Mouse (Mus musculus) lung, postnatal 0 days (tissue): Measurements from ENCODE around the gene Inpp5f. TPM values are rescaled to one million over a fixed set of nuclear protein-coding genes. Genes with fewer than 3 reads are reported as not detected.
A peak's percentile ranks its signal among the peaks of the same experiment; 100 is the strongest.
"Not testable (repeated sequence)": the region's sequence is repeated elsewhere in the genome, so short reads cannot be mapped to it uniquely, and the experiment has no call there.

Source experiments
- ATAC-seq: fragments of 200-750 bp; cut with Nextera tagmentation; 2 replicates; pipeline ENCODE4 v1.8.0; 2017; ENCODE audit warnings: moderate library complexity
- DNase-seq: peaks from one replicate; pipeline ENCODE4 v3.0.0-alpha.2; 2016; ENCODE audit warnings: low spot score
- H3K27ac ChIP-seq: fragments of 300-500 bp; sonication (generic); 2 replicates; pipeline ENCODE4 v1.5.1; 2014; ENCODE audit warnings: antibody characterized with exemption, mild to moderate bottlenecking, low read length, mixed read lengths
- H3K27me3 ChIP-seq: fragments of 300-500 bp; sonication (generic); replicated peaks from 2 replicates; pipeline ENCODE4 v1.6.1; 2014; ENCODE audit warnings: low read length, mixed read lengths; ENCODE audit not compliant: insufficient read depth
- H3K36me3 ChIP-seq: fragments of 300-500 bp; sonication (generic); 2 replicates; pipeline ENCODE4 v1.6.1; 2014; ENCODE audit warnings: low read length, mixed read lengths; ENCODE audit not compliant: insufficient read depth
- H3K4me1 ChIP-seq: fragments of 300-500 bp; sonication (generic); 2 replicates; pipeline ENCODE4 v1.6.1; 2014; ENCODE audit warnings: antibody characterized with exemption, low read depth, low read length, mixed read lengths; ENCODE audit not compliant: insufficient read depth
- H3K4me2 ChIP-seq: fragments of 300-500 bp; sonication (generic); replicated peaks from 2 replicates; pipeline ENCODE4 v1.6.1; 2014; ENCODE audit warnings: low read depth, mild to moderate bottlenecking, low read length, moderate library complexity, mixed read lengths
- H3K4me3 ChIP-seq: fragments of 300-500 bp; sonication (generic); 2 replicates; pipeline ENCODE4 v1.5.1; 2014; ENCODE audit warnings: low read depth, low read length
- H3K9ac ChIP-seq: fragments of 300-500 bp; sonication (generic); replicated peaks from 2 replicates; pipeline ENCODE4 v1.6.1; 2014; ENCODE audit warnings: low read depth, mild to moderate bottlenecking
- H3K9me3 ChIP-seq: fragments of 300-500 bp; sonication (generic); 2 replicates; pipeline ENCODE4 v1.6.1; 2016; ENCODE audit warnings: low read length, mixed read lengths
- CTCF ChIP-seq: IDR thresholded peaks from 2 replicates; pipeline ENCODE4 v1.5.1; 2016; ENCODE audit warnings: antibody characterized with exemption, mild to moderate bottlenecking
- EP300 ChIP-seq: IDR thresholded peaks from 2 replicates; pipeline ENCODE4 v1.6.1; 2016; ENCODE audit warnings: antibody characterized with exemption, mild to moderate bottlenecking, control low read depth
- WGBS: fragments of 180-500 bp; shearing (Covaris S2); extraction: QIAGEN DNeasy Blood & Tissue Kit; methylation state at CpG from one replicate; pipeline ENCODE4 v1.1.7; 2014; 5-methylcytosine and 5-hydroxymethylcytosine counted together
- polyA plus RNA-seq: library from polyadenylated mRNA; unstranded; fragments of >200 nt; fragmentation: Nextera tagmentation; extraction: Ambion mirVana; gene quantifications from 2 replicates; pipeline ENCODE4 v1.2.1, GENCODE M21; 2015

Gene Inpp5f
- polyA plus RNA-seq, 1 experiment from 2014 or later, result 10.7 TPM

DNA sequence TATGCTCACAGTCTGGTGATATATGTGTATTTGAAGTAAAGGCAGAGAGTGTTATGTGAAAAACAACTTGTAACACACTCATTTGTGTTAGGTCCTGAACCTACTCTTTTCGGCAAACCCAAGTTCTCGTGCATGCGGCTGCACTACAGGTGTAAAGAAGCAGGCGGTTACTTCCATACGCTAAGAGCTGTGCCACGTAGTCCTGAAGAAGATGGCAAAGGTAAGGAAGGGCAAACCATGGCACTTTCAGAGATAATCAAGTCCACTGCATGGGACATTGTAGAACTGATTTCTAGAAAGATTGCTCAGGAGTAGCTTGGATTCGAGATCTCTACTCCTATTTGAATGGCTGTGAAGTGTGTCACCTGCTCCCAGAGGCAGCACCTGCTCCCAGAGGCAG is 81.0 kb downstream of the Inpp5f start:
- H3K4me1 ChIP-seq, result no peaks in the 10 kb centered on the region
- H3K27me3 ChIP-seq, result no peaks in the 10 kb centered on the region
- H3K9ac ChIP-seq, result no peak overlapping the region
- no peak overlapping the region for H3K27ac ChIP-seq
- no peak for DNase-seq
- no peak overlapping the region for H3K4me2 ChIP-seq
- no peaks in the 10 kb centered on the region; the same call in 1 of the 2 replicates for H3K9me3 ChIP-seq
- TF ChIP-seq EP300 (no peak), CTCF (no peak)
- peaks cover 13% of the 10 kb centered on the region; the same call in 1 of the 2 replicates for H3K36me3 ChIP-seq
- H3K4me3 ChIP-seq, result no peak overlapping the region
- no peak for ATAC-seq
- WGBS, result 86% methylated on average over 7 of the region's 7 CpGs

DNA sequence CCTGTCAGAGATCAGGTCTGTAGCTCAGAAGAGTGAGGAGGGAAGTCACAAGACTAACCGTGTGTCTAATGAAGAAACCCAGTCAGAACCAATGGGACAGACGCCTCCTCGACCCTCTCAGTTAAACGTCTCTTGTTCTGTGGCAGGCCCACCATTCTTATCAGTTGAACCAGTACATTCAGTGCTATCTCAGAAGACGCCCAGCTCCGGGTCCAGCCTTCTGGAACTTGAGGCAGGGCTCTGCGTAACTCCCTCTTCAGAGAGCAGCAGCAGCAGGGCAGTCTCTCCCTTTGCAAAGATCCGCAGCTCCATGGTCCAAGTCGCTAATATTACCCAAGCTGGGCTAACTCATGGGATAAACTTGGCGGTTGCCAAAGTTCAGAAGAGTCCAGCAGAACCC is 83.7 kb downstream of the Inpp5f start:
- no peaks in the 10 kb centered on the region for H3K4me1 ChIP-seq
- H3K36me3 ChIP-seq, result peaks cover 24% of the 10 kb centered on the region; the same call in 1 of the 2 replicates
- H3K9ac ChIP-seq, result no peak overlapping the region
- DNase-seq (no peak), ATAC-seq (no peak)
- H3K27ac ChIP-seq, result no peak overlapping the region
- no peak overlapping the region for H3K4me3 ChIP-seq
- H3K4me2 ChIP-seq, result no peak overlapping the region
- TF ChIP-seq CTCF (no peak), EP300 (no peak)
- H3K27me3 ChIP-seq, result no peaks in the 10 kb centered on the region
- 84% methylated on average over 10 of the region's 10 CpGs for WGBS
- H3K9me3 ChIP-seq, result no peaks in the 10 kb centered on the region

DNA sequence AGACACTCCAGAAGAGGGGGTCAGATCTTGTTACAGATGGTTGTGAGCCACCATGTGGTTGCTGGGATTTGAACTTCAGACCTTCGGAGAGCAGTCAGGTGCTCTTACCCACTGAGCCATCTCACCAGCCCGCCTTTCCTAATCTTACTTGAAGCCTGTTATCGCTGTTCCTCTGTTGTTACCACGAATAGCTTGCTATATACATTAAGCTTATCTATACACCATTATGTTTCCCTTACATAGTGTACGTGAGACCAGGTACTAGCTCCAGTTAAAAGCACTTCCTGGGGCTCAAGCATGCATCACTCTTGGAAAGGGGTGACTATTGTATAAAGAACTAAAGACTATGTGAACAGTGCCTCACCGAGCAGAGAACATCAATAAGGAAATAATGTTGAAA is 88.8 kb downstream of the Inpp5f start:
- H3K36me3 ChIP-seq, result peaks cover 41% of the 10 kb centered on the region; the same call in 1 of the 2 replicates
- H3K4me1 ChIP-seq, DNase-seq, H3K27ac ChIP-seq, H3K4me2 ChIP-seq, ATAC-seq, H3K9me3 ChIP-seq, H3K4me3 ChIP-seq, H3K27me3 ChIP-seq, H3K9ac ChIP-seq: not testable (repeated sequence)
- WGBS, result 77% methylated on average over 6 of the region's 6 CpGs

- H3K4me3 ChIP-seq, result no peak overlapping the region
- no peaks in the 10 kb centered on the region for H3K27me3 ChIP-seq
- no peak overlapping the region for H3K27ac ChIP-seq
- DNase-seq (peak; percentile 73), ATAC-seq (peak; percentile 69)
- no peaks in the 10 kb centered on the region for H3K9me3 ChIP-seq
- H3K4me2 ChIP-seq, result no peak overlapping the region
- TF ChIP-seq CTCF (peak; percentile 97), EP300 (no peak)
- no peak overlapping the region for H3K9ac ChIP-seq
- WGBS, result 20% methylated on average over 4 of the region's 4 CpGs
- peaks cover 62% of the 10 kb centered on the region; the same call in 1 of the 2 replicates for H3K36me3 ChIP-seq
- no peaks in the 10 kb centered on the region for H3K4me1 ChIP-seq
These were observed 94.6 kb downstream of the Inpp5f start for GRCm38 (mm10) chr7:128705735-128706134.

DNA sequence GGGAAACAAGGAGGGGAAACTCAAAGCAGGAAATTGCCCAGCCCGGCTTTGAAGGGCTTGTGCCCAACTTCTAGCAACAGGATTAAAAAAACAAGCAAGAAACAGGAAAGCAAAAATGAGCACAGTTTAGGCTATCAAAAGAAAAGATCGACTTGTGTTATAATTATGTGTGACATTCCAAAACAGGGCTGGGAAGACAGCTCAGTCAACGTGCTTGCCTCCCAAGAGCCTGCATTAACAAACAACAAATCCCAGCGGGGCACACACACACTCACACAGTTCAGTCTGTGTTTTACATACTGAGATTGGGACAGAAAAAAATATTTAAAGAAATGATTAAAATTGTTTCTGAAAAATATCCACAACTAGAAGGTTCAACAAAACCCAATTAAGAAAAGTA is 106.9 kb downstream of the Inpp5f start:
- H3K4me2 ChIP-seq, result no peak overlapping the region
- H3K27ac ChIP-seq, result 0 out of 2 replicates have a peak overlapping the region, but pooled peaks have one; percentile 43
- ATAC-seq (peak; percentile 70), DNase-seq (peak; percentile 77)
- H3K27me3 ChIP-seq, result no peaks in the 10 kb centered on the region
- no peak for TF ChIP-seq CTCF
- no peak for TF ChIP-seq EP300
- H3K36me3 ChIP-seq, result peaks cover 29% of the 10 kb centered on the region; the same call in 1 of the 2 replicates
- H3K4me1 ChIP-seq, result no peaks in the 10 kb centered on the region
- 44% methylated on average over 4 of the region's 4 CpGs for WGBS
- H3K9ac ChIP-seq, result no peak overlapping the region
- H3K4me3 ChIP-seq, result no peak overlapping the region
- no peaks in the 10 kb centered on the region for H3K9me3 ChIP-seq

GRCm38 (mm10) chr7:128724761-128725160 is 113.6 kb downstream of the Inpp5f start:
- H3K4me2 ChIP-seq, result 0 out of 2 replicates have a peak overlapping the region, but pooled peaks have one; percentile 19
- WGBS, result 19% methylated on average over 4 of the region's 4 CpGs
- H3K9me3 ChIP-seq, result no peaks in the 10 kb centered on the region
- no peak overlapping the region for H3K9ac ChIP-seq
- ATAC-seq (peak; percentile 96), DNase-seq (peak; percentile 96)
- peak overlapping the region; percentile 39; the same call in 1 of the 2 replicates for H3K27ac ChIP-seq
- TF ChIP-seq CTCF (peak; percentile 91), EP300 (no peak)
- H3K27me3 ChIP-seq, result no peaks in the 10 kb centered on the region
- no peaks in the 10 kb centered on the region for H3K4me1 ChIP-seq
- no peak overlapping the region for H3K4me3 ChIP-seq
- peaks cover 4% of the 10 kb centered on the region; the same call in 1 of the 2 replicates for H3K36me3 ChIP-seq
